Mouse (Mus musculus): Measurements from ENCODE around the gene Ankef1. TPM values are rescaled to one million over a fixed set of nuclear protein-coding genes. Genes with fewer than 3 reads are reported as not detected.

Ankef1 gene
- polyA plus RNA-seq, 1 experiment: 1.0 TPM

- TF ChIP-seq CTCF (IDR thresholded peaks at IDR 0.05; ENCODE audit: control insufficient read depth, insufficient read depth, low read length) (no peak), POLR2A (IDR thresholded peaks at IDR 0.05; ENCODE audit: borderline replicate concordance, control insufficient read depth, low read depth, low read length) (no peak)
- 13% methylated on average over 6 of the region's 6 CpGs for WGBS
- H3K27ac ChIP-seq (ENCODE audit: control insufficient read depth, insufficient read depth, low read depth, low read length, poor library complexity): no peak overlapping the region
- H3K4me3 ChIP-seq (replicated peaks; ENCODE audit: control insufficient read depth, low read depth, low read length): no peak overlapping the region
- no peaks in the 10 kb centered on the region for H3K4me1 ChIP-seq (ENCODE audit: control insufficient read depth, insufficient read depth, low read length)
Observed at GRCm38 (mm10) chr2:136485815-136486619, 15.7 kb upstream of the Ankef1 start.

DNA sequence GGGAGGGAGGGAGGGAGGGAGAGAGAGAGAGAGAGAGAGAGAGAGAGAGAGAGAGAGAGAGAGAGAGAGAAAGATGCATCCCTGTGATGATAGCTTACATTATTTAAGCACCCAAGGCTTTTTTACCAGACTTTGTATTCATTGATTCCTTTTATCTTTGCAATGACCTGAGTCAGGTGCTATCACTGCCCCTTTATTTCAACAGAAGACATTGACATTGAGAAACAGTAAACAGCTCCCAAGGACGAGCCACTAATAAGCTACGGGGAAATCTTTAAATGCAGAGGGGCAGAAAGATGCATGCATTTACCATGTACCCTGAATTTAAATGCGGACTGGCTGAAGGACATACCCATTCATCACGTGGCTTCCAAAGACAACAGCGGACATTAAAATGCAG lies 14.7 kb upstream of the Ankef1 start:
- no peak overlapping the region for H3K4me3 ChIP-seq (replicated peaks; ENCODE audit: control insufficient read depth, low read depth, low read length)
- H3K4me1 ChIP-seq (ENCODE audit: control insufficient read depth, insufficient read depth, low read length): no peaks in the 10 kb centered on the region
- TF ChIP-seq POLR2A (IDR thresholded peaks at IDR 0.05; ENCODE audit: borderline replicate concordance, control insufficient read depth, low read depth, low read length) (no peak), CTCF (IDR thresholded peaks at IDR 0.05; ENCODE audit: control insufficient read depth, insufficient read depth, low read length) (no peak)
- WGBS: 68% methylated on average over 5 of the region's 5 CpGs
- no peak overlapping the region for H3K27ac ChIP-seq (ENCODE audit: control insufficient read depth, insufficient read depth, low read depth, low read length, poor library complexity)

DNA sequence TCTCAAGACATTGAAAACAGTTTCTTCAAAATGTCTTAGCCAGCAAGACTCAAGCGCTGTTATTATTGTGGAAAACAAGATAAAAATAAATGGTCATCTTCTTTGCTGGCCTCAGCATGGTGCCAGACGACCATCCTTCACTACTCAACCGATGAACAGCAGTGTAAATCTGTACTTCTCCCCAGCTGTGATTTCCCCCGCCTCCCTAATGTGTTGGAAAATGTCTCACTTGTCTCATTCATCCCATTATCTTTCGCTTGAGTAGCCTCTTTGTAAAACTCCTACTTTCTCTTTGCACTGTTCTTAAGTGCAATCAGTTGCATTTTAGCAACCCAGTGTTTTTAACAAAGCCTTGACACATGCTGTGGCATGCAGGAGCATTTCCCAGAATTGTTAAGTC lies 9.4 kb downstream of the Ankef1 start:
- WGBS: 66% methylated on average over 5 of the region's 5 CpGs
- no peak overlapping the region for H3K27ac ChIP-seq (ENCODE audit: control insufficient read depth, insufficient read depth, low read depth, low read length, poor library complexity)
- no peak for TF ChIP-seq POLR2A (IDR thresholded peaks at IDR 0.05; ENCODE audit: borderline replicate concordance, control insufficient read depth, low read depth, low read length)
- TF ChIP-seq CTCF (IDR thresholded peaks at IDR 0.05; ENCODE audit: control insufficient read depth, insufficient read depth, low read length): no peak
- H3K4me1 ChIP-seq (ENCODE audit: control insufficient read depth, insufficient read depth, low read length): no peaks in the 10 kb centered on the region
- H3K4me3 ChIP-seq (replicated peaks; ENCODE audit: control insufficient read depth, low read depth, low read length): no peak overlapping the region

- H3K4me1 ChIP-seq (ENCODE audit: control insufficient read depth, insufficient read depth, low read length): no peaks in the 10 kb centered on the region
- 45% methylated on average over 4 of the region's 4 CpGs for WGBS
- TF ChIP-seq POLR2A (IDR thresholded peaks at IDR 0.05; ENCODE audit: borderline replicate concordance, control insufficient read depth, low read depth, low read length) (no peak), CTCF (IDR thresholded peaks at IDR 0.05; ENCODE audit: control insufficient read depth, insufficient read depth, low read length) (no peak)
- no peak overlapping the region for H3K4me3 ChIP-seq (replicated peaks; ENCODE audit: control insufficient read depth, low read depth, low read length)
- no peak overlapping the region for H3K27ac ChIP-seq (ENCODE audit: control insufficient read depth, insufficient read depth, low read depth, low read length, poor library complexity)
Observed at GRCm38 (mm10) chr2:136511756-136512155, 10.0 kb downstream of the Ankef1 start.

- H3K4me1 ChIP-seq (ENCODE audit: control insufficient read depth, insufficient read depth, low read length): no peaks in the 10 kb centered on the region
- H3K4me3 ChIP-seq (replicated peaks; ENCODE audit: control insufficient read depth, low read depth, low read length): no peak overlapping the region
- TF ChIP-seq CTCF (IDR thresholded peaks at IDR 0.05; ENCODE audit: control insufficient read depth, insufficient read depth, low read length) (no peak), POLR2A (IDR thresholded peaks at IDR 0.05; ENCODE audit: borderline replicate concordance, control insufficient read depth, low read depth, low read length) (no peak)
- 87% methylated on average over 5 of the region's 5 CpGs for WGBS
- H3K27ac ChIP-seq (ENCODE audit: control insufficient read depth, insufficient read depth, low read depth, low read length, poor library complexity): no peak overlapping the region
Observed at GRCm38 (mm10) chr2:136512802-136513201, 11.1 kb downstream of the Ankef1 start.

- 66% methylated on average over 3 of the region's 3 CpGs for WGBS
- no peaks in the 10 kb centered on the region for H3K4me1 ChIP-seq (ENCODE audit: control insufficient read depth, insufficient read depth, low read length)
- no peak overlapping the region for H3K27ac ChIP-seq (ENCODE audit: control insufficient read depth, insufficient read depth, low read depth, low read length, poor library complexity)
- H3K4me3 ChIP-seq (replicated peaks; ENCODE audit: control insufficient read depth, low read depth, low read length): no peak overlapping the region
- TF ChIP-seq POLR2A (IDR thresholded peaks at IDR 0.05; ENCODE audit: borderline replicate concordance, control insufficient read depth, low read depth, low read length) (no peak), CTCF (IDR thresholded peaks at IDR 0.05; ENCODE audit: control insufficient read depth, insufficient read depth, low read length) (no peak)
Observed at GRCm38 (mm10) chr2:136513806-136514205, 12.1 kb downstream of the Ankef1 start.

DNA sequence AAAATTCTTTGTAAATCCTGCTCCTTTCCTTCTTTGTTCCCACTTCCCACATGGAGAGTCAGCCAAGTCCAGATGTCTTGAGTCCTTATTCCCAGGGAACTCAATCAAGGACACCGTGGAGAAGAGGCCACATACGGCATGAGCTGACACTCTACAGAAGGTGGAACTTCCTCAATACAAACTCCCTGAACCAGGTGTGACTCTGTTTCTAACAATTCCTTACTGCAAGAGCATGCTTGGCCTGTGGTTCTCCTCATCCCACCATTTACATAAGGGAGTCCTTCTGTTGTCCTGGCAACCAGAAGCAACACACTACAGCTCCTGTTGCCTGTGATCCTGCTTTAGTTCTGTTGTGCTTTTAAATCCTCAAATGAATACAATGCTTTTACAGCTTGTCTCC lies 13.8 kb downstream of the Ankef1 start:
- no peak overlapping the region for H3K4me3 ChIP-seq (replicated peaks; ENCODE audit: control insufficient read depth, low read depth, low read length)
- WGBS: 77% methylated on average over 2 of the region's 2 CpGs

GRCm38 (mm10) chr2:136528937-136529336 lies 27.2 kb downstream of the Ankef1 start:
- no peak for TF ChIP-seq POLR2A (IDR thresholded peaks at IDR 0.05; ENCODE audit: borderline replicate concordance, control insufficient read depth, low read depth, low read length)
- no peak for TF ChIP-seq CTCF (IDR thresholded peaks at IDR 0.05; ENCODE audit: control insufficient read depth, insufficient read depth, low read length)
- Histone ChIP-seq H3K4me1 (ENCODE audit: control insufficient read depth, insufficient read depth, low read length) (no peaks in the 10 kb centered on the region), H3K27ac (ENCODE audit: control insufficient read depth, insufficient read depth, low read depth, low read length, poor library complexity) (no peak overlapping the region), H3K4me3 (replicated peaks; ENCODE audit: control insufficient read depth, low read depth, low read length) (no peak overlapping the region)
- 79% methylated on average over 7 of the region's 7 CpGs for WGBS

More for the DNA sequence above, 13.8 kb downstream of the Ankef1 start:
- TF ChIP-seq CTCF (IDR thresholded peaks at IDR 0.05; ENCODE audit: control insufficient read depth, insufficient read depth, low read length) (no peak), POLR2A (IDR thresholded peaks at IDR 0.05; ENCODE audit: borderline replicate concordance, control insufficient read depth, low read depth, low read length) (no peak)
- Histone ChIP-seq H3K27ac (ENCODE audit: control insufficient read depth, insufficient read depth, low read depth, low read length, poor library complexity) (no peak overlapping the region), H3K4me1 (ENCODE audit: control insufficient read depth, insufficient read depth, low read length) (no peaks in the 10 kb centered on the region)

Data from bone marrow, adult 2 months (tissue).